Mouse (Mus musculus): Measurements from ENCODE around the gene Pex11g. TPM values are rescaled to one million over a fixed set of nuclear protein-coding genes. Genes with fewer than 3 reads are reported as not detected.

The Pex11g gene
- polyA plus RNA-seq, 1 experiment = 4.6 TPM

GRCm38 (mm10) chr8:3498583-3498982 is 31.1 kb upstream of the Pex11g start:
- TF ChIP-seq EP300 (IDR thresholded peaks at IDR 0.05; ENCODE audit: insufficient read depth, low read depth, low read length) = no peak
- TF ChIP-seq POLR2A (IDR thresholded peaks at IDR 0.05; ENCODE audit: insufficient read depth, low read length) = no peak
- no peak for TF ChIP-seq CTCF (IDR thresholded peaks at IDR 0.05; ENCODE audit: low read depth, low read length)

GRCm38 (mm10) chr8:3496428-3496748 is 28.9 kb upstream of the Pex11g start:
- H3K9me3 ChIP-seq (replicated peaks; ENCODE audit: control insufficient read depth, insufficient read depth, low read length, poor library complexity, severe bottlenecking) = no peaks in the 10 kb centered on the region

More at GRCm38 (mm10) chr8:3498583-3498982, 31.1 kb upstream of the Pex11g start:
- H3K9ac ChIP-seq (ENCODE audit: low read depth, poor library complexity, severe bottlenecking) = no peak overlapping the region
- H3K36me3 ChIP-seq (ENCODE audit: control insufficient read depth, insufficient read depth, low read length, poor library complexity, severe bottlenecking) = no peaks in the 10 kb centered on the region; the same call in 1 of the 2 replicates
- no peaks in the 10 kb centered on the region for H3K27me3 ChIP-seq (ENCODE audit: control insufficient read depth, insufficient read depth, low read length, poor library complexity, severe bottlenecking)
- H3K4me1 ChIP-seq (ENCODE audit: control insufficient read depth, insufficient read depth, low read length) = no peaks in the 10 kb centered on the region
- no peak overlapping the region for H3K27ac ChIP-seq (ENCODE audit: insufficient read depth, low read length)
- H3K9me3 ChIP-seq (replicated peaks; ENCODE audit: control insufficient read depth, insufficient read depth, low read length, poor library complexity, severe bottlenecking) = no peaks in the 10 kb centered on the region
- H3K4me3 ChIP-seq (ENCODE audit: low read depth, low read length) = no peak overlapping the region

GRCm38 (mm10) chr8:3495578-3496427 is 28.3 kb upstream of the Pex11g start:
- no peak overlapping the region for H3K27ac ChIP-seq (ENCODE audit: insufficient read depth, low read length)
- H3K4me3 ChIP-seq (ENCODE audit: low read depth, low read length) = peak overlapping the region; percentile 55
- H3K9ac ChIP-seq (ENCODE audit: low read depth, poor library complexity, severe bottlenecking) = peak overlapping the region; percentile 30

More at GRCm38 (mm10) chr8:3496428-3496748, 28.9 kb upstream of the Pex11g start:
- TF ChIP-seq CTCF (IDR thresholded peaks at IDR 0.05; ENCODE audit: low read depth, low read length) = no peak
- no peak for TF ChIP-seq POLR2A (IDR thresholded peaks at IDR 0.05; ENCODE audit: insufficient read depth, low read length)
- TF ChIP-seq EP300 (IDR thresholded peaks at IDR 0.05; ENCODE audit: insufficient read depth, low read depth, low read length) = no peak
- no peaks in the 10 kb centered on the region for H3K4me1 ChIP-seq (ENCODE audit: control insufficient read depth, insufficient read depth, low read length)
- H3K27me3 ChIP-seq (ENCODE audit: control insufficient read depth, insufficient read depth, low read length, poor library complexity, severe bottlenecking) = no peaks in the 10 kb centered on the region
- no peaks in the 10 kb centered on the region for H3K36me3 ChIP-seq (ENCODE audit: control insufficient read depth, insufficient read depth, low read length, poor library complexity, severe bottlenecking)
- peak overlapping the region; percentile 30 for H3K9ac ChIP-seq (ENCODE audit: low read depth, poor library complexity, severe bottlenecking)
- H3K4me3 ChIP-seq (ENCODE audit: low read depth, low read length) = peak overlapping the region; percentile 55
- H3K27ac ChIP-seq (ENCODE audit: insufficient read depth, low read length) = no peak overlapping the region

GRCm38 (mm10) chr8:3493845-3494208 is 26.3 kb upstream of the Pex11g start:
- TF ChIP-seq CTCF (IDR thresholded peaks at IDR 0.05; ENCODE audit: low read depth, low read length) = no peak
- TF ChIP-seq EP300 (IDR thresholded peaks at IDR 0.05; ENCODE audit: insufficient read depth, low read depth, low read length) = no peak
- TF ChIP-seq POLR2A (IDR thresholded peaks at IDR 0.05; ENCODE audit: insufficient read depth, low read length) = no peak
- Histone ChIP-seq H3K27ac (ENCODE audit: insufficient read depth, low read length) (no peak overlapping the region), H3K4me3 (ENCODE audit: low read depth, low read length) (peak overlapping the region; percentile 25; the same call in 1 of the 2 replicates), H3K4me1 (ENCODE audit: control insufficient read depth, insufficient read depth, low read length) (no peaks in the 10 kb centered on the region), H3K36me3 (ENCODE audit: control insufficient read depth, insufficient read depth, low read length, poor library complexity, severe bottlenecking) (no peaks in the 10 kb centered on the region), H3K27me3 (ENCODE audit: control insufficient read depth, insufficient read depth, low read length, poor library complexity, severe bottlenecking) (no peaks in the 10 kb centered on the region), H3K9me3 (replicated peaks; ENCODE audit: control insufficient read depth, insufficient read depth, low read length, poor library complexity, severe bottlenecking) (no peaks in the 10 kb centered on the region), H3K9ac (ENCODE audit: low read depth, poor library complexity, severe bottlenecking) (peak overlapping the region; percentile 92)

More at GRCm38 (mm10) chr8:3495578-3496427, 28.3 kb upstream of the Pex11g start:
- TF ChIP-seq POLR2A (IDR thresholded peaks at IDR 0.05; ENCODE audit: insufficient read depth, low read length) (no peak), CTCF (IDR thresholded peaks at IDR 0.05; ENCODE audit: low read depth, low read length) (no peak), EP300 (IDR thresholded peaks at IDR 0.05; ENCODE audit: insufficient read depth, low read depth, low read length) (no peak)
- no peaks in the 10 kb centered on the region for H3K4me1 ChIP-seq (ENCODE audit: control insufficient read depth, insufficient read depth, low read length)
- H3K9me3 ChIP-seq (replicated peaks; ENCODE audit: control insufficient read depth, insufficient read depth, low read length, poor library complexity, severe bottlenecking) = no peaks in the 10 kb centered on the region
- H3K27me3 ChIP-seq (ENCODE audit: control insufficient read depth, insufficient read depth, low read length, poor library complexity, severe bottlenecking) = no peaks in the 10 kb centered on the region
- H3K36me3 ChIP-seq (ENCODE audit: control insufficient read depth, insufficient read depth, low read length, poor library complexity, severe bottlenecking) = no peaks in the 10 kb centered on the region

- no peaks in the 10 kb centered on the region for H3K36me3 ChIP-seq (ENCODE audit: control insufficient read depth, insufficient read depth, low read length, poor library complexity, severe bottlenecking)
- no peaks in the 10 kb centered on the region for H3K4me1 ChIP-seq (ENCODE audit: control insufficient read depth, insufficient read depth, low read length)
- H3K4me3 ChIP-seq (ENCODE audit: low read depth, low read length) = peak within 1 kb of the TSS; percentile 92
- peak within 1 kb of the TSS; percentile 92 for H3K9ac ChIP-seq (ENCODE audit: low read depth, poor library complexity, severe bottlenecking)
- TF ChIP-seq POLR2A (IDR thresholded peaks at IDR 0.05; ENCODE audit: insufficient read depth, low read length) (peak; percentile 11), CTCF (IDR thresholded peaks at IDR 0.05; ENCODE audit: low read depth, low read length) (no peak)
- no peaks in the 10 kb centered on the region for H3K9me3 ChIP-seq (replicated peaks; ENCODE audit: control insufficient read depth, insufficient read depth, low read length, poor library complexity, severe bottlenecking)
- no peak within 1 kb of the TSS for H3K27ac ChIP-seq (ENCODE audit: insufficient read depth, low read length)
- no peaks in the 10 kb centered on the region for H3K27me3 ChIP-seq (ENCODE audit: control insufficient read depth, insufficient read depth, low read length, poor library complexity, severe bottlenecking)
These were observed 25.7 kb upstream of the Pex11g start, which contains the start of gene Zfp358 for GRCm38 (mm10) chr8:3492901-3493844. Gene Zfp358 (plus strand): TSS chr8:3493138.
